Mouse (Mus musculus) hindbrain, embryonic 11.5 days (tissue): Measurements from ENCODE around the gene Yy1. TPM values are rescaled to one million over a fixed set of nuclear protein-coding genes. Genes with fewer than 3 reads are reported as not detected.
A peak's percentile ranks its signal among the peaks of the same experiment; 100 is the strongest.

Experiments
- ATAC-seq: fragments of 200-750 bp; cut with Nextera tagmentation; 2 replicates; pipeline ENCODE4 v1.8.0; 2017; ENCODE audit warnings: mild to moderate bottlenecking, moderate TSS enrichment, moderate library complexity; ENCODE audit not compliant: low FRiP score
- DNase-seq: peaks from one replicate; pipeline ENCODE4 v3.0.0-alpha.2; 2015; ENCODE audit warnings: low spot score
- H3K27ac ChIP-seq: fragments of 300-500 bp; sonication (generic); 2 replicates; pipeline ENCODE4 v1.5.1; 2014; ENCODE audit warnings: mild to moderate bottlenecking, low read depth, low read length
- H3K27me3 ChIP-seq: fragments of 300-500 bp; sonication (generic); 2 replicates; pipeline ENCODE4 v1.6.1; 2014; ENCODE audit warnings: mild to moderate bottlenecking, low read length, moderate library complexity, mixed read lengths; ENCODE audit not compliant: control insufficient read depth, insufficient read depth
- H3K36me3 ChIP-seq: fragments of 300-500 bp; sonication (generic); 2 replicates; pipeline ENCODE4 v1.6.1; 2014; ENCODE audit warnings: mild to moderate bottlenecking, low read length, moderate library complexity, mixed read lengths; ENCODE audit not compliant: control insufficient read depth, insufficient read depth
- H3K4me1 ChIP-seq: fragments of 300-500 bp; sonication (generic); replicated peaks from 2 replicates; pipeline ENCODE4 v1.6.1; 2014; ENCODE audit warnings: low read length, mixed read lengths; ENCODE audit not compliant: control insufficient read depth, insufficient read depth
- H3K4me2 ChIP-seq: fragments of 300-500 bp; sonication (generic); replicated peaks from 2 replicates; pipeline ENCODE4 v1.6.1; 2014; ENCODE audit warnings: mild to moderate bottlenecking, low read depth, low read length
- H3K4me3 ChIP-seq: fragments of 300-500 bp; sonication (generic); 2 replicates; pipeline ENCODE4 v1.5.1; 2014; ENCODE audit warnings: low read depth, low read length
- H3K9ac ChIP-seq: fragments of 300-500 bp; sonication (generic); 2 replicates; pipeline ENCODE4 v1.6.1; 2014; ENCODE audit warnings: low read depth, low read length
- H3K9me3 ChIP-seq: fragments of 300-500 bp; sonication (generic); 2 replicates; pipeline ENCODE4 v1.6.1; 2016; ENCODE audit warnings: low read length; ENCODE audit not compliant: control insufficient read depth
- WGBS: fragments of 180-500 bp; shearing (Covaris S2); extraction: QIAGEN DNeasy Blood & Tissue Kit; methylation state at CpG from one replicate; pipeline ENCODE4 v1.1.7; 2014; 5-methylcytosine and 5-hydroxymethylcytosine counted together
- polyA plus RNA-seq: library from polyadenylated mRNA; unstranded; fragments of >200 nt; fragmentation: Nextera tagmentation; extraction: Ambion mirVana; gene quantifications from 2 replicates; pipeline ENCODE4 v1.2.1, GENCODE M21; 2014

Yy1 gene
- polyA plus RNA-seq, 1 experiment from 2014 or later, result 21.1 TPM

- Histone ChIP-seq H3K4me1 (no peaks in the 10 kb centered on the region), H3K9me3 (no peaks in the 10 kb centered on the region), H3K27ac (no peak overlapping the region), H3K4me3 (no peak overlapping the region), H3K27me3 (no peaks in the 10 kb centered on the region), H3K4me2 (0 out of 2 replicates have a peak overlapping the region, but pooled peaks have one; percentile 24), H3K9ac (no peak overlapping the region), H3K36me3 (no peaks in the 10 kb centered on the region)
- ATAC-seq (no peak), DNase-seq (no peak)
- 80% methylated on average over 22 of the region's 22 CpGs for WGBS
These were observed 27.7 kb upstream of the Yy1 start for GRCm38 (mm10) chr12:108764917-108765678.

GRCm38 (mm10) chr12:108765751-108766221 lies 27.0 kb upstream of the Yy1 start:
- 0 out of 2 replicates have a peak overlapping the region, but pooled peaks have one; percentile 24 for H3K4me2 ChIP-seq
- 0 out of 2 replicates have a peak overlapping the region, but pooled peaks have one; percentile 0 for H3K9ac ChIP-seq
- no peaks in the 10 kb centered on the region for H3K4me1 ChIP-seq
- peak; percentile 25 for DNase-seq
- 0 out of 2 replicates have a peak overlapping the region, but pooled peaks have one; percentile 14 for H3K4me3 ChIP-seq
- 0 out of 2 replicates have a peak overlapping the region, but pooled peaks have one; percentile 1 for H3K27ac ChIP-seq
- ATAC-seq, result no peak
- no peaks in the 10 kb centered on the region for H3K27me3 ChIP-seq
- H3K36me3 ChIP-seq, result no peaks in the 10 kb centered on the region
- no peaks in the 10 kb centered on the region for H3K9me3 ChIP-seq
- 41% methylated on average over 14 of the region's 14 CpGs for WGBS

DNA sequence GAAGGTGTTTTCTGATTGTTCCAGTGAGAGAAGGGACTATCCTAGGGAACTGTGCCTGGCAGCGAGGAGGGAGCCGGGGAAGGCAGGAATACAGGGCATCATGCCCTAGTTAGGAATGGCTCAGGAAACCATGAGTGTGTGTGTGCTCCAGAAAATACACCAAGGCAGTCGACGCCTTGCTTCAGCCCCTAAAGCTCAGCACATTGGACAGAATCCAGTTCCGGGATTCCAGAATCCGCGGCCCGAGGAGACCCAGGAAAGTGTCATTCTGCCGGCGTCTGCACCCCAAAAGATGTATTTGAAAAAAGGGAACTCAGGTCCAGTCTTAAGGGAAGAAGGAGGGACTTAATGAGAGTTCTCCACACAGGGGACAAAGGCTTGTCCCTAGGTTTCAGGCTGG lies 26.5 kb upstream of the Yy1 start:
- 73% methylated on average over 10 of the region's 10 CpGs for WGBS
- no peak for DNase-seq
- 0 out of 2 replicates have a peak overlapping the region, but pooled peaks have one; percentile 0 for H3K9ac ChIP-seq
- no peaks in the 10 kb centered on the region for H3K36me3 ChIP-seq
- H3K27me3 ChIP-seq, result no peaks in the 10 kb centered on the region
- H3K9me3 ChIP-seq, result no peaks in the 10 kb centered on the region
- H3K4me3 ChIP-seq, result no peak overlapping the region
- H3K4me2 ChIP-seq, result 0 out of 2 replicates have a peak overlapping the region, but pooled peaks have one; percentile 24
- H3K4me1 ChIP-seq, result no peaks in the 10 kb centered on the region
- ATAC-seq, result no peak
- 0 out of 2 replicates have a peak overlapping the region, but pooled peaks have one; percentile 1 for H3K27ac ChIP-seq

- H3K27me3 ChIP-seq, result no peaks in the 10 kb centered on the region
- H3K9ac ChIP-seq, result no peak overlapping the region
- DNase-seq, result no peak
- H3K27ac ChIP-seq, result no peak overlapping the region
- ATAC-seq, result no peak
- H3K36me3 ChIP-seq, result no peaks in the 10 kb centered on the region
- H3K4me3 ChIP-seq, result no peak overlapping the region
- 73% methylated on average over 7 of the region's 7 CpGs for WGBS
- no peaks in the 10 kb centered on the region for H3K4me1 ChIP-seq
- H3K4me2 ChIP-seq, result no peak overlapping the region
- no peaks in the 10 kb centered on the region for H3K9me3 ChIP-seq
These were observed 25.9 kb upstream of the Yy1 start for GRCm38 (mm10) chr12:108766866-108767265.

DNA sequence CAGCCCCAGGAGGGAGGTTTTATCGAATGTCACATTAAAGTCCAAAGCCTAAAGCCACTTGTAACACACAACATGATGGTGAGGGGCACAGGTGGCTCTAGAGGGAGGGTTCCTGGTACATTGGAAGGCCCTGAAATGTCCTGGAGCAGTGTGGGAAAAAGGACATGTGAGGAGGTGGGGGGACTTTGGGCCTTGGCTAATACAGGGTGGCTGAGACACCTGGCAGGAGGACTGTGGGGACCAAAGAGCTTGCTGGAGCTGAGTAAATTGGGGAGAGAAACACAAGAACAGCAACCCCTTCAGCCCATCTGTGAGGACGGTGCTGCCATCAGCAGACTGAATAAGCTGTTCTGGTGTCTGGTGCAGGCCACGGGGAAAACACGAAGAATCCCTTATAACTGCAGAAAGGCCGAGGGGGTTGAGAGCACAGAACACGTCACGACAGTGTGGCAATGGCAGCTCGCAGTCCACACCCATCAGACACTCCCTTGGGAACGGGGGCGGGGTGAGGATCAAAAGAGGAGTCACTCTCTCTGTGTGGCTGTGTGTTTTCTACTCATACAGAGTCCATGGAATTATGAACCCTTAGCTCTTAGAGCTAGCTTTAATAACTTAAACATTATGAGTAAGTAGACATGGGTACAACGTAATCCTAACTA lies 24.4 kb upstream of the Yy1 start:
- H3K9ac ChIP-seq, result no peak overlapping the region
- H3K4me3 ChIP-seq, result no peak overlapping the region
- no peaks in the 10 kb centered on the region for H3K27me3 ChIP-seq
- whole genome bisulfite sequencing, result 89% methylated on average over 11 of the region's 11 CpGs
- no peak for ATAC-seq
- DNase-seq, result no peak
- H3K4me2 ChIP-seq, result no peak overlapping the region
- H3K27ac ChIP-seq, result no peak overlapping the region
- H3K9me3 ChIP-seq, result no peaks in the 10 kb centered on the region
- H3K4me1 ChIP-seq, result no peaks in the 10 kb centered on the region
- no peaks in the 10 kb centered on the region for H3K36me3 ChIP-seq

DNA sequence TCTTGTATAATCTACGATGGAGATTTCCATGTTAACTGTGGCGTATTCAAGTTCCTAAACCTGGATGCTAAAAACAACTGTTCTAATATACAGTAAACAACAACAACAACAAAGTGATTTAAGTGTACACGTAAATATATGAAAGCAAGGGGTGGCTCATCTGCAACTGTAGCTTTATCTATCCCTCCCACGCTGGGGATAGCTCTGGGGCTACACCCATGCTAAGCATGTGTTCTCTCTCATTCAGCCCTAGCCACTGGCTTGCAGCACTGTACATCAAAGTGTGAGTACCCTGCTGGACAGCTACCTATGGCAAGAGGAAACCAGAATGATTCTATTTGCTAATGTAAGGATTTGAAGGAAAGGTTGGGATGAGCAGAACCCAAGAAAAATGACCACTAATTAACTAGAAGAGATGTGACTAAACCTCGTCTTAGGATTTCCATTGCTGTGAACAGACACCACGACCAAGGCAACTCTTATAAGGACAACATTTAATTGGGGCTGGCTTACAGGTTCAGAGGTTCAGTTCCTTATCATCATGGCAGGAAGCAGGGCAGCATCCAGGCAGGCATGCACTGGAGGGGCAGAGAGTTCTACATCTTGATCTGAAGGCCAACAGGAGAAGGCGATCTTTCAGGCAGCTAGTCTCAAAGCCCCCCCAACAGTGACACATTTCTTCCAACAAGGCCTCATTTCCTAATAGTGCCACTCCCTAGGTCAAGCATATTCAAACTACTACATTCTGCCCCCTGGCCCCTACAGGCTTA lies 12.5 kb upstream of the Yy1 start:
- Histone ChIP-seq H3K4me1 (no peaks in the 10 kb centered on the region), H3K9me3 (peaks cover 3% of the 10 kb centered on the region; the same call in 1 of the 2 replicates), H3K4me2 (no peak overlapping the region), H3K27ac (no peak overlapping the region), H3K4me3 (no peak overlapping the region), H3K27me3 (no peaks in the 10 kb centered on the region), H3K9ac (no peak overlapping the region), H3K36me3 (no peaks in the 10 kb centered on the region)
- DNase-seq, result no peak
- 94% methylated on average over 7 of the region's 7 CpGs for WGBS
- no peak for ATAC-seq

GRCm38 (mm10) chr12:108785161-108785560 lies 7.6 kb upstream of the Yy1 start:
- no peak for DNase-seq

GRCm38 (mm10) chr12:108787329-108787728 lies 5.4 kb upstream of the Yy1 start:
- H3K4me2 ChIP-seq, result no peak overlapping the region
- WGBS, result 90% methylated on average over 2 of the region's 2 CpGs
- H3K9me3 ChIP-seq, result peaks cover 3% of the 10 kb centered on the region; the same call in 1 of the 2 replicates
- no peaks in the 10 kb centered on the region for H3K36me3 ChIP-seq
- no peak overlapping the region for H3K27ac ChIP-seq
- no peak for DNase-seq
- no peak overlapping the region for H3K4me3 ChIP-seq
- no peak overlapping the region for H3K9ac ChIP-seq
- ATAC-seq, result no peak
- peaks cover 2% of the 10 kb centered on the region; the same call in 1 of the 2 replicates for H3K4me1 ChIP-seq
- H3K27me3 ChIP-seq, result no peaks in the 10 kb centered on the region

More at GRCm38 (mm10) chr12:108785161-108785560, 7.6 kb upstream of the Yy1 start:
- H3K9me3 ChIP-seq, result peaks cover 3% of the 10 kb centered on the region; the same call in 1 of the 2 replicates
- no peaks in the 10 kb centered on the region for H3K4me1 ChIP-seq
- WGBS, result 89% methylated on average over 4 of the region's 4 CpGs
- no peak overlapping the region for H3K4me2 ChIP-seq
- no peak overlapping the region for H3K4me3 ChIP-seq
- H3K9ac ChIP-seq, result no peak overlapping the region
- no peak overlapping the region for H3K27ac ChIP-seq
- no peaks in the 10 kb centered on the region for H3K36me3 ChIP-seq
- H3K27me3 ChIP-seq, result no peaks in the 10 kb centered on the region
- no peak for ATAC-seq
